Mouse (Mus musculus): ENCODE data around the gene Ngdn.
"Not testable (repeated sequence)": the region's sequence is repeated elsewhere in the genome, so short reads cannot be mapped to it uniquely, and the experiment has no call there.

Ngdn gene

DNA sequence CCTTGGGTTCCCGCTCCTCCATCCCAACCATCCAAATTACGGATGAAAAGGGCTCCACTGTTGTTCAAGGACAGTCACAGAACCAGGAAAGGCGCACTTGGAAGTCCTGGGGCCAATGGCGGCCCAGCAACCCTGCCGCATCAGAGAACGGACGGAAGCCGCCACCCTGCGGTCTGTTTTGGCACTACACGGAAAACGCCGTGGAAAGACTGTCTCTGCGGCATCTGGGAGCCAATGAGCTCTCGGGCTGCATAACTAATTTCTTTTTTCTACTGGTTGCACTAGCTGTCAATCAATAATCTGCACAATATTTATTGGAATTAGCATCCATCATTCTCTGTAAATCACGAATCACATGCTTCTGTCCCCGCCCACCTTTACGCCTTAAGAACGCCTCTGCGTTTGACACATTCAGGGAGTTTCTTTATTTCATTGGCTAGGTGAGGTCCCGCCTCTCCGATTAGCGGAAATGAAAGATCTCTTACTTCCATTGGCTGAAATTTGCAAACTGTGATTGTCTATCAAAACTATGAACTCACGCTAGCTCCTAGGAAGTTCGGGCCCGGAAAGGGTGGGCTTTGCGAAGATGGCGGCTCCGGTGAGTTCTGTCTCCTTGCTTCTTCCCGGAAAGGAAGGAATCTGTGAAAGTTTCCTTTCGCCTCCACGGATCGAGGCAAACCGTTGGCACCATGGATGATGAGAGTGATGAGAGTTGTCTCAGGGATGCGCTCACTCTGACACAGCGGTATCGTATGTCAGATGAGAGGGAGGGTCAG lies at the start of gene Ngdn:
Gene Ngdn, plus strand, starts transcription at position 464 of the 776 bp plus-strand sequence.
- DNase-seq (ENCODE audit: low read depth, low spot score), result peak; percentile 99

DNA sequence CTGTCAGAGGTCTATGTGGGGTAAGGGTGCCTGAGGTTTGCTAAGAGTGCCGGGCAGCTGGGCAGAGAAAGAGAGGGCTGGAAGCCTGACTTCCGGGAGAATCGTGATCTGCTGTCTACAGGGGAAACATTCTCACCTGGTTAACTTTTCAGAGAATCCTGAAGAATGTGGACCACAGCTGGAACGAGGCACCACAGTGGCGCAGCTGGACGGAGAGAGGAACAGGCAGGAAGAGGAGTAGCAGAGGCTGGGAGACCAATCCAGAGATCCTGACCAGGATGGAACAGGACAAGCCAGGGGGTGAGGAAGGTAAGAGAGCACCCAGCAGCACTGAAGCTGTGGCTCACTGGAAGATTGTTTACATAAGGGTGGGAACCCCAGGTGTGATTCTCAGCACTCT lies 49.6 kb upstream of the Ngdn start:
- no peak for DNase-seq (ENCODE audit: low read depth, low spot score)

DNA sequence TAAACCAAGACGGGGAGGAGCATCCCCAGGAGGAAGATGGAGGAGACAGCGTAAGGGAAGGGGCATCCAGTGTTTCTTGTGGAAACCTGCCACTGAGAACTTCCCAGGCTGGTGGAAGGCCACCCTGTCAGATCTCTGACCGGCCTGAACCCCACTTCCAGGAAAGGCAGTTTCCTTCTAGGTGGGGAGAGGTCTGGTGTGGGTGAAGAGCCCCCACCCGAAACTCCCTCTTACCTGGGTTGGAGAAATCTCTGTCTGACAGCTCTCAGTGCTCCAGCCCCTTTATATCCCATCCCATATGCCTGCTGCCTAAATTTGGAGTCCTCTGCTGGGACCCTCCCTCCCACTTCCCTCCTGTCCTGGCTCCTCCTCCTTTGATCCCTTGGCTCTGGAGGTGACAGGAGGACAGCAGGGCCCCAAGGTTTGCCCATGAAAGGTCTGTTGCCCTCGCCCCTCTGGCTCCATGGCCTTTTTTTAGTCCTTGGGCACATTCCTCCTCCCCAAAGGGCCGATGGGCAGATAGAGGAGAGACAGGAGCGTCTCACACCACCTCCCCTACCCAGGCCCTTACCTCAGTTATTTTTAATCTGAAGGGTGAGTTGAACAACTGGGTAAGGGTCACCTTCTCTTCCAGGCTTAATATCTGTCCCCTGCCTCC lies 48.8 kb upstream of the Ngdn start, which contains the start of gene Myh6:
Gene Myh6, minus strand, starts transcription at position 608 of the 658 bp plus-strand sequence.
- DNase-seq (ENCODE audit: low read depth, low spot score), result no peak

- no peak for DNase-seq (ENCODE audit: low read depth, low spot score)
Observed at GRCm38 (mm10) chr14:54967874-54968273, 47.4 kb upstream of the Ngdn start.

GRCm38 (mm10) chr14:54968344-54968743 lies 46.9 kb upstream of the Ngdn start:
- no peak for DNase-seq (ENCODE audit: low read depth, low spot score)

- DNase-seq (ENCODE audit: low read depth, low spot score), result not testable (repeated sequence)
Observed at GRCm38 (mm10) chr14:54972786-54973185, 42.5 kb upstream of the Ngdn start.

- DNase-seq (ENCODE audit: low read depth, low spot score), result no peak
Observed at GRCm38 (mm10) chr14:54974068-54974791, 41.0 kb upstream of the Ngdn start.

DNA sequence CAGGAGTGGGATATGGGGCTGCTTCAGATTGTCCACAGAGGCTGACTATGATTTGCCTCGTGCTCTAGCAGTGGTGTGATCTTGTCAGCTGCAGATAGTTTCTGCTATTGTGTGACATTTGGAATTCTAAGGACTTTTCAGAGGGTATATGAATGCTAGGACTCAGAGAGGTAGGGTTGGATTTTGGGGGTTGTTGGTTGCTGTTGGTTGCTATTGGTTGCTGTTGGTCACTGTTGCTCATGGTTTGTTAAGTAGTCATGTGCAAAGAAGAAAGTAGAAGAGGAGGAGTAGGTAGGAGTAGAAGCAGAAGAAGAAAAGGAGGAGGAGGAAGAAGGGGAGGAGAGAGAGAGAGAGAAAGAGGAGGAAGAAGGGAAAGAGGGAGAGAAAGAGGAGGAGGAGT lies 38.6 kb upstream of the Ngdn start, which contains the start of gene Gm17428:
Gene Gm17428, plus strand, starts transcription at position 301 of the 400 bp plus-strand sequence.
- DNase-seq (ENCODE audit: low read depth, low spot score), result no peak

GRCm38 (mm10) chr14:54978664-54979063 lies 36.6 kb upstream of the Ngdn start:
- DNase-seq (ENCODE audit: low read depth, low spot score), result no peak

- no peak for DNase-seq (ENCODE audit: low read depth, low spot score)
Observed at GRCm38 (mm10) chr14:54981934-54982333, 33.3 kb upstream of the Ngdn start.

- DNase-seq (ENCODE audit: low read depth, low spot score), result not testable (repeated sequence)
Observed at GRCm38 (mm10) chr14:54988350-54988874, 26.8 kb upstream of the Ngdn start.

DNA sequence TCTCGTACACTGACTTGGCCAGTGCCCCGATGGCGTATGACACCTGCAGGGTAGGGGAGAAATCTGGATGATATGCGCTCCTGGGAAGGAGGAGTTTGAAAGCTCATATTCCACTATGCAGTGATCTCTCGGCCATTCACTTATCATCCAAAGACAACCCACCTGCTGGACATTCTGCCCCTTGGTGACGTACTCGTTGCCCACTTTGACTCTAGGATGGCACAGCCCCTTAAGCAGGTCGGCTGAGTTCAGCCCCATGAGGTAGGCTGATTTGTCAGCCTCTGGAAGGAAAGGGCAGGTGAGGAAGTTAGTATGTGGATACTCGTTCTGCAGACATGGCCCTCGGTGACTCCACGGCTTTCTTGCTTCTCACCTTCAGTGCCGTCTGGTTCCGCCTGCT lies 26.4 kb upstream of the Ngdn start:
- DNase-seq (ENCODE audit: low read depth, low spot score), result no peak

- no peak for DNase-seq (ENCODE audit: low read depth, low spot score)
Observed at GRCm38 (mm10) chr14:54989886-54990441, 25.3 kb upstream of the Ngdn start.

- no peak for DNase-seq (ENCODE audit: low read depth, low spot score)
Observed at GRCm38 (mm10) chr14:54992196-54992595, 23.1 kb upstream of the Ngdn start.

DNA sequence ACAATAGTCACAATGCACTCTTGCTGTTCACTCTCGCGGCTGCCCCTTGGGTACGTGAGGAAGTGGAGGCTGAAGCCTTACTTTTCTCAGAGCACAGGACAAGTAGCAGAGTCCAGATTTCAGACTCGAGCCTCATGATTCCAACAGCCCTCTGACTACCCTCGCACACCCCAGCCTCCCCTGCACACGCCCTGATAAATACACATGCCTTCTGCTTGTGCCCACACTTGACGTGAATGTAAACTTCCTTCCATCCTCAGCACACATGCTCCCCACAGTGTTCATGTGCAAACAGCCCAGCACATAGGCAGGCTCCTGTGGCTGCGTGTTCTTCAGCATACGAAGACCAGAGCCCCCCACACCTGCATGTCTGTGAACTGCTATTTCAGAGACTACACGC lies 21.6 kb upstream of the Ngdn start:
- no peak for DNase-seq (ENCODE audit: low read depth, low spot score)

GRCm38 (mm10) chr14:54994136-54994868 lies 21.0 kb upstream of the Ngdn start, which contains the start of gene Myh7:
Myh7 (minus strand) TSS chr14:54994626.
- DNase-seq (ENCODE audit: low read depth, low spot score), result no peak

GRCm38 (mm10) chr14:54994869-54995186 lies 20.4 kb upstream of the Ngdn start:
- DNase-seq (ENCODE audit: low read depth, low spot score), result no peak

DNA sequence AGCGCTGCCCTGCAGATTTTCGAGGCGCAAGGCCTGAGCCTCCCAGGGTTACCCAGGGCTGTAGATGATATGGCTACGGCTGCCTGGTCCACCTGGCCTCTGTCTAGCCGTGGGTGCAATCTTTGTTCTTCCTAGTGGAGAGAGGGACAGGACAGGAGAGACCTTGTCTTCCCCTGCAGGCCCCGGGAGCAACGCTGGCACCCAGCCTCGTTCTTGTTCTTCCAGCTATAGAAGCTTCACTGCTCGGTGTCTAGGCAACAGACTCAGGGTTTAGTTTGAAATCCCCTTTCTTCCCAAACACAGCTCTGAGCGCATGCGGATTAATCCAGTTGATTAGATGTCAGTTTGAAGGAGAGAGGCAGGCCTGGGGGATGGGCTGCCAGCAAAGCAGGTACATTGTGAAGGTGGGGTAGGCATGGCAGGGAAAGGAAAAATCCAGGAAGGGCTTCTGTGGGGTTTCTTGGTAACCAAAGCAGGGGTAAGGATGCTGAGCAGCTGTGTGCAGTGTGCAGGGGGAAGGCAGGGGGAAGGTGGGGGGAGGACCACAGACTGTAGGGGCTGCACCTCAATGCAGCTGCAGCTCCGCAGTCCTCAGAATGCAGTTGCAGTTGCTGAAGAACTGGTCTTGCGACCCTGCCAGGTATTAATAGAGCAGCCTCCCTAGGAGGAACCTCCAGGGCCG lies 19.7 kb upstream of the Ngdn start:
- no peak for DNase-seq (ENCODE audit: low read depth, low spot score)

- DNase-seq (ENCODE audit: low read depth, low spot score), result no peak
Observed at GRCm38 (mm10) chr14:54996793-54997192, 18.5 kb upstream of the Ngdn start.

GRCm38 (mm10) chr14:54997297-54997696 lies 18.0 kb upstream of the Ngdn start:
- DNase-seq (ENCODE audit: low read depth, low spot score), result no peak

GRCm38 (mm10) chr14:54998680-54999079 lies 16.6 kb upstream of the Ngdn start:
- no peak for DNase-seq (ENCODE audit: low read depth, low spot score)
